Mouse (Mus musculus) liver, embryonic 16.5 days (tissue): Measurements from ENCODE around the gene Sbf2. TPM values are rescaled to one million over a fixed set of nuclear protein-coding genes. Genes with fewer than 3 reads are reported as not detected.
"Not testable (repeated sequence)": the region's sequence is repeated elsewhere in the genome, so short reads cannot be mapped to it uniquely, and the experiment has no call there.

Experiments used
- ATAC-seq: fragments of 200-750 bp; cut with Nextera tagmentation; 2 replicates; pipeline ENCODE4 v1.8.0; 2017; ENCODE audit warnings: low read depth, mild to moderate bottlenecking, moderate number of reproducible peaks, moderate library complexity
- H3K27ac ChIP-seq: fragments of 300-500 bp; sonication (generic); 2 replicates; pipeline ENCODE4 v1.5.1; 2014; ENCODE audit warnings: mild to moderate bottlenecking, low read length
- H3K27me3 ChIP-seq: fragments of 300-500 bp; sonication (generic); 2 replicates; pipeline ENCODE4 v1.6.1; 2014; ENCODE audit warnings: low read depth, low read length, mixed read lengths; ENCODE audit not compliant: control insufficient read depth, insufficient read depth
- H3K36me3 ChIP-seq: fragments of 300-500 bp; sonication (generic); 2 replicates; pipeline ENCODE4 v1.6.1; 2014; ENCODE audit warnings: mild to moderate bottlenecking; ENCODE audit not compliant: control insufficient read depth, insufficient read depth
- H3K4me1 ChIP-seq: fragments of 300-500 bp; sonication (generic); 2 replicates; pipeline ENCODE4 v1.6.1; 2014; ENCODE audit warnings: low read depth, low read length, mixed read lengths; ENCODE audit not compliant: control insufficient read depth
- H3K4me2 ChIP-seq: fragments of 300-500 bp; sonication (generic); 2 replicates; pipeline ENCODE4 v1.6.1; 2014; ENCODE audit warnings: low read depth, low read length, mixed read lengths
- H3K4me3 ChIP-seq: fragments of 300-500 bp; sonication (generic); 2 replicates; pipeline ENCODE4 v1.5.1; 2014; ENCODE audit warnings: low read depth, mild to moderate bottlenecking, low read length
- H3K9ac ChIP-seq: fragments of 300-500 bp; sonication (generic); 2 replicates; pipeline ENCODE4 v1.6.1; 2014; ENCODE audit warnings: low read depth, low read length
- H3K9me3 ChIP-seq: fragments of 300-500 bp; sonication (generic); replicated peaks from 2 replicates; pipeline ENCODE4 v1.6.1; 2016; ENCODE audit warnings: low read length; ENCODE audit not compliant: control insufficient read depth
- WGBS: fragments of 180-500 bp; shearing (Covaris S2); extraction: QIAGEN DNeasy Blood & Tissue Kit; methylation state at CpG from one replicate; pipeline ENCODE4 v1.1.7; 2014; ENCODE audit not compliant: insufficient replicate concordance; 5-methylcytosine and 5-hydroxymethylcytosine counted together
- polyA plus RNA-seq: library from polyadenylated mRNA; unstranded; fragments of >200 nt; fragmentation: Nextera tagmentation; extraction: Ambion mirVana; gene quantifications from 2 replicates; pipeline ENCODE4 v1.2.1, GENCODE M21; 2015

Sbf2 gene
- polyA plus RNA-seq, 1 experiment from 2014 or later, result 7.3 TPM

DNA sequence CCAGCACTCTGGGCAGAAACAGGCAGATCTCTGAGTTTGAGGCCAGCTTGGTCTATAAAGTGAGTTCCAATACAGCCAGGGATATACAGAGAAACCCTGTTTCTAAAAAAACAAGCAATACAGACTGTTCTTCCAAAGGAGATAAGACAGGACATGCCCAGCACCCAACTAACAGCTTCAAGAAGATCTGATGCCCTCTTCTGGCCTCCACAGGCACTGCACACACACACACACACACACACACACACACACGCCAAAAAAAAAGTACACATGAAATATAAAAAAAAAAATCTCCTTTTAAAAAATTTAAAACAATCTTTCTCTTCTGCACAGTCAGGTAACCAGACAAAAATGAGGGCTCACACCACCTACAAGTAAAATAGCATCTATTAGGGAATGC lies 7.8 kb downstream of the Sbf2 start:
- ATAC-seq, result no peak
- Histone ChIP-seq H3K4me1 (no peaks in the 10 kb centered on the region), H3K36me3 (no peaks in the 10 kb centered on the region), H3K9ac (no peak overlapping the region), H3K27ac (no peak overlapping the region), H3K27me3 (no peaks in the 10 kb centered on the region; the same call in 1 of the 2 replicates), H3K4me3 (no peak overlapping the region), H3K4me2 (no peak overlapping the region), H3K9me3 (no peaks in the 10 kb centered on the region)
- 82% methylated on average over 1 of the region's 1 CpGs for WGBS

DNA sequence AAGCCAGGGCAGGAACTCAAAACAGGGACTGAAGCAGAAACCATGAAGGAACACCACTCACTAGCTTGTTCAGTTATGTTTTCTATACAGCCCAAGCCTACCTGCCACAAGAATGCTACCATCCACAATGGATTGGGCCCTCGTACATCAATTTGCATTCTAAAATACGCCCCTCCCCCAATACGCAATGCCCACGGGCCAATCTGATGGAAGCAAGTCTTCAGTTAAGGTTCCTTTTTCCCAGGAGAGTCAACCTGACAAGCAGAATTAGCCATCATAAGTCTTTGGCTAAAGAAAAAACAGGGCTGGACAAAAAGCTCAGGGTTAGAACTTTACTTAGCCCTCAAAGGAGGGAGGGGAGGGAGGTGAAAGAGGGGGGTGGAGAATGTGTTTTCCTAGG lies 9.2 kb downstream of the Sbf2 start:
- Histone ChIP-seq H3K36me3 (no peaks in the 10 kb centered on the region), H3K27me3 (no peaks in the 10 kb centered on the region), H3K4me3 (no peak overlapping the region), H3K9me3 (no peaks in the 10 kb centered on the region), H3K4me2 (no peak overlapping the region), H3K27ac (no peak overlapping the region), H3K9ac (no peak overlapping the region), H3K4me1 (no peaks in the 10 kb centered on the region)
- no peak for ATAC-seq
- 62% methylated on average over 4 of the region's 4 CpGs for WGBS

DNA sequence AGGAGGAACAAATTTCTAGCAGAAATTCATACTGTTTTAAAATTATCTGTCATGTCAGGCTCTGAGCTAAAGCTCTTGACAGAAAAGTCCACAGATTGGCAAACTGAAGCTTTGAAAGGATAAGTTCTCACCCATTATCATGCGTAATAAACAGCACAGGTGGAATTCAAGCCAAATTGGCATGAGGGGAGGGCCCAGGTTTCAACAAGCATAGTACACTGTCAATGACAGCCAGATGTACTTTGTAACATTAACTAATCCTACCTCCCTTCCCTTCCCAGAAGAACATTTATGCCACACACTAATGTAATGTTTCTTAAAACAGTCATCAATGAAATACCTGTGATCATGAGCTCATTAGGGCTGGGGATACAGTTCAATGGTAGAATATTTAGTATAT lies 17.6 kb downstream of the Sbf2 start:
- Histone ChIP-seq H3K4me3 (no peak overlapping the region), H3K9ac (no peak overlapping the region), H3K9me3 (no peaks in the 10 kb centered on the region), H3K27ac (no peak overlapping the region), H3K4me2 (no peak overlapping the region), H3K4me1 (no peaks in the 10 kb centered on the region), H3K36me3 (no peaks in the 10 kb centered on the region), H3K27me3 (no peaks in the 10 kb centered on the region)
- 65% methylated on average over 1 of the region's 1 CpGs for WGBS
- no peak for ATAC-seq

DNA sequence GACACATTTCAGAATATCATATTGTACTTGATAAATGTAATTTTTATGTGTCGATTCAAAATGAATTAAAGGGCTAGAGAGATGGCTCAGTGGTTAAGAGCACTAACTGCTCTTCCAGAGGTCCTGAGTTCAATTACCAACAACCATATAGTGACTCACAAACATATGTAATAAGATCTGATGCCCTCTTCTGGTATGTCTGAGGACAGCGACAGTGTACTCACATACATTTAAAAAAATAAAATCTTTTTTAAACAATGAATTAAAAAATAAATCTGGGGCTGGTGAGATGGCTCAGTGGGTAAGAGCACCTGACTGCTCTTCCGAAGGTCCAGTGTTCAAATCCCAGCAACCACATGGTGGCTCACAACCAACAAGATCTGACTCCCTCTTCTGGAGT lies 20.7 kb downstream of the Sbf2 start:
- ATAC-seq, H3K27me3 ChIP-seq, H3K4me2 ChIP-seq, H3K9me3 ChIP-seq, H3K36me3 ChIP-seq, H3K27ac ChIP-seq, H3K4me1 ChIP-seq, H3K9ac ChIP-seq, H3K4me3 ChIP-seq: not testable (repeated sequence)
- 57% methylated on average over 3 of the region's 3 CpGs for WGBS

DNA sequence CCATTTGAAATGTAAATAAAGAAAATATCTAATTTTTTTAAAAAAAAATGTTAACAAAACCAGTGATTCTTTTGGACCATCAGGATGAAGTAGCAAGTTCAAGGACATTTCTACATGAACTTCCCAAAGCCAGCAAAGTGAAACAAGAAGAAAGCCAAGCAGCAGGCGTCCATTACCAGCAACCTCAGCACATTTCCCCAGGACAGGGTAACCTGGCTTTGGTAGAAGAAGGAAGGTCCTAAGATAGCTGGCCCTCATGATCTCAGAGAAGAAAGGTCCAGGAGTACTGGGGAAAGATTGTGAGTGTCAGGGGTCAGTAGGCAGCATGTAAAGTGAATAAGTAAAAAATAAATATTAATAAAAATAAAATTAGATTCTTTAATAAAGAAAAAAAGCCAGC lies 27.0 kb downstream of the Sbf2 start:
- Histone ChIP-seq H3K36me3 (no peaks in the 10 kb centered on the region; the same call in 1 of the 2 replicates), H3K4me3 (no peak overlapping the region), H3K9ac (no peak overlapping the region)

DNA sequence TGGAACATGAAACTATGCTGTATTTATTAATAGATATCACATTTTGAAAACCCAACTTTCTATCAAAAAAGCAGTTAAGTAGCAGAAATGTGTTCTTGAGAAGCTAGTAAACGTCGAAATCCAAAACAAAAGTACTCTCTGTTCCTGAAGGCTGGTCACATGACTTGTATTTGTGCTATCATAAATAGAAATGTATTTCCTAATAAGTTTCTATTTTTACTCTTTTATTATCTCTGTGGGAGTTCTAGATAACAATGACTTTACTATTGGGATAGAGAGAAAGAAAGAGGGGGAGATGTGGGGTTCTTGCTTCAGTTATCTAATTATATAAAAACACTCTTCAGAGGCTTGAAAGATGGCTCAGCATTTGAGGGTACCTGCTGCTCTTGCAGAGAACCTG lies 29.5 kb downstream of the Sbf2 start:
- Histone ChIP-seq H3K4me2 (no peak overlapping the region), H3K4me1 (no peaks in the 10 kb centered on the region), H3K36me3 (no peaks in the 10 kb centered on the region; the same call in 1 of the 2 replicates), H3K27ac (no peak overlapping the region), H3K27me3 (no peaks in the 10 kb centered on the region), H3K9ac (no peak overlapping the region), H3K4me3 (no peak overlapping the region), H3K9me3 (no peaks in the 10 kb centered on the region)
- ATAC-seq, result no peak
- WGBS, result 62% methylated on average over 2 of the region's 2 CpGs

More for the DNA sequence above, 27.0 kb downstream of the Sbf2 start:
- Histone ChIP-seq H3K9me3 (no peaks in the 10 kb centered on the region), H3K4me2 (no peak overlapping the region), H3K27ac (no peak overlapping the region), H3K4me1 (no peaks in the 10 kb centered on the region), H3K27me3 (no peaks in the 10 kb centered on the region)
- ATAC-seq, result no peak
- 43% methylated on average over 1 of the region's 1 CpGs for WGBS

DNA sequence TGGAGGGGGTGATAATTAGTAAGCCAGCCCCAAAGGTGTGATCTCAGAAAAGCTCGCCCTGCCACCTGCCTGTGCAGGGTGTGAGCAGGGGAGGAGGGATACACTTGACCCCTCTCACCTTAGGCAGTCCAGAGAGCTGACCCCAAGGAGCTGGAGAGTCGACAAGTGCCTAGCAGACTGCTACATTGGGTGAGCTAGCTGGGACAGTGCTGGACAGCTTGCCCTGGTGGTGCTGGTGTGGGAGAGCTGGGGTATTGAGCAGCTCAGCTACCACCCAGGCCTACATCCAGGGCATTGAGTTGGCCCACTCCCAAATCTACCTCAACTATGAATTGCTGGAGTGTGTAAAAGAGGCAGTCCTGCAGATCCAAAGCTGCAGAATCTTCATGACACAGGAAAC lies 30.6 kb downstream of the Sbf2 start:
- no peak overlapping the region for H3K4me3 ChIP-seq
- H3K4me2 ChIP-seq, result no peak overlapping the region
- H3K27me3 ChIP-seq, result no peaks in the 10 kb centered on the region
- no peaks in the 10 kb centered on the region; the same call in 1 of the 2 replicates for H3K36me3 ChIP-seq
- no peak for ATAC-seq
- no peak overlapping the region for H3K27ac ChIP-seq
- WGBS, result 38% methylated on average over 2 of the region's 2 CpGs
- H3K4me1 ChIP-seq, result no peaks in the 10 kb centered on the region
- H3K9ac ChIP-seq, result no peak overlapping the region
- no peaks in the 10 kb centered on the region for H3K9me3 ChIP-seq

DNA sequence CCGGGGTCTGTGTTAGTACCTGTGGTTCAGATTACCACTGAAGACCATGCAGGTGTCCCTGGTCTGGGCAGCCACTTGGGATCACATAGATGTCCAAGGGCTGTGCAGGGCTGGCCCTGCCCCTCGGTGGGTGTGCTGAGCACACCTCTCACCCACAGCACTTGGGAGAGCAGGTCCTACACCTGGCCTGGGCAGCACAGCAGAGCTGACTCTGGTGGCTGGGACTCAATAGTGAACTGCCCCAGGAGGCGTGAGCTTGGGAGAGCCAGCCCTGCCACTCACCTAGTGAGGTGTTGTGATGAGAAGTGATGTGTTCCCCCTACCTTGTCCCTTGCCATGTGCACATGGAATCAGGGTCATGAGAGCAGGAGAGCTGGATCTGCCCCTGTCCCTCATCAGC lies 31.0 kb downstream of the Sbf2 start:
- Histone ChIP-seq H3K9me3 (no peaks in the 10 kb centered on the region), H3K4me2 (no peak overlapping the region), H3K9ac (no peak overlapping the region), H3K36me3 (no peaks in the 10 kb centered on the region; the same call in 1 of the 2 replicates), H3K27me3 (no peaks in the 10 kb centered on the region), H3K4me3 (no peak overlapping the region), H3K4me1 (no peaks in the 10 kb centered on the region), H3K27ac (no peak overlapping the region)
- ATAC-seq, result no peak
- WGBS, result 64% methylated on average over 3 of the region's 3 CpGs

DNA sequence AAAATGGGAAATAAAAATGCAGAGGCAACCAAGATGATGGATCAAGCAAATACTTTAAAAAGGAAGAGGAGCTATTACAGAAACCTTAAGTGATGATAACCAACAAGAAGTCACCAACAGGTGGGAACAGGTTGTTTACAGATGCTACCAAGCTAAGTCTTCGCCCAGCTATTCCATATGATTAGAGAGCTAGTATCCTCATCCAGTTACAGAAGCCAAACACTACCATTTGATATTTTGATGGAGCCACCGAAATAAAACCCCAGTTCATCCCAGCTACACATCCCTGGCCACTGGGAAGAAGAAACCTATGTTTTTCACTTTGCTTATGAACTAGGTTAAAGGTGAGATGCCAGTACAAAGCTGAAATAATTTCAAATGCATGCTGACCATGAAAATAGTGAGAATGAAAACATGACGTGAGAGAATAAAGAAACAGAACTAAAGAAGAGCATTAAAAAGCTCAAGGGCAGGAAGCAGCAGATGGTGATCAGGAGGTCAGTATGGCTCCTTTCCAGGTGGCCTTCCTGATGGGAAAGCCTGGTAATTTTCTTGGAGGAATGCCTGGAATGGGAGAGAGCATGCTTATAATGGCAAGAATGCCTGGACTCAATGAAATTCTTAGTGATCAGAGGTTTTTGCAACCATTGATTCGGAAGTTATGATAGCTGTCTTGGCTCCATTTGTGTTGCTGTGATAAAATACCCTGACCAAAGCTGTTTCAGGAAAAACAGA lies 48.7 kb downstream of the Sbf2 start:
- Histone ChIP-seq H3K36me3 (no peaks in the 10 kb centered on the region), H3K4me2 (no peak overlapping the region), H3K4me3 (no peak overlapping the region), H3K27ac (no peak overlapping the region), H3K9ac (no peak overlapping the region), H3K27me3 (no peaks in the 10 kb centered on the region), H3K4me1 (no peaks in the 10 kb centered on the region), H3K9me3 (no peaks in the 10 kb centered on the region)
- no peak for ATAC-seq
- 56% methylated on average over 4 of the region's 4 CpGs for WGBS
